Mouse (Mus musculus): ENCODE results near the gene Abcf2.
"Not testable (repeated sequence)": the region's sequence is repeated elsewhere in the genome, so short reads cannot be mapped to it uniquely, and the experiment has no call there.

Gene Abcf2

DNA sequence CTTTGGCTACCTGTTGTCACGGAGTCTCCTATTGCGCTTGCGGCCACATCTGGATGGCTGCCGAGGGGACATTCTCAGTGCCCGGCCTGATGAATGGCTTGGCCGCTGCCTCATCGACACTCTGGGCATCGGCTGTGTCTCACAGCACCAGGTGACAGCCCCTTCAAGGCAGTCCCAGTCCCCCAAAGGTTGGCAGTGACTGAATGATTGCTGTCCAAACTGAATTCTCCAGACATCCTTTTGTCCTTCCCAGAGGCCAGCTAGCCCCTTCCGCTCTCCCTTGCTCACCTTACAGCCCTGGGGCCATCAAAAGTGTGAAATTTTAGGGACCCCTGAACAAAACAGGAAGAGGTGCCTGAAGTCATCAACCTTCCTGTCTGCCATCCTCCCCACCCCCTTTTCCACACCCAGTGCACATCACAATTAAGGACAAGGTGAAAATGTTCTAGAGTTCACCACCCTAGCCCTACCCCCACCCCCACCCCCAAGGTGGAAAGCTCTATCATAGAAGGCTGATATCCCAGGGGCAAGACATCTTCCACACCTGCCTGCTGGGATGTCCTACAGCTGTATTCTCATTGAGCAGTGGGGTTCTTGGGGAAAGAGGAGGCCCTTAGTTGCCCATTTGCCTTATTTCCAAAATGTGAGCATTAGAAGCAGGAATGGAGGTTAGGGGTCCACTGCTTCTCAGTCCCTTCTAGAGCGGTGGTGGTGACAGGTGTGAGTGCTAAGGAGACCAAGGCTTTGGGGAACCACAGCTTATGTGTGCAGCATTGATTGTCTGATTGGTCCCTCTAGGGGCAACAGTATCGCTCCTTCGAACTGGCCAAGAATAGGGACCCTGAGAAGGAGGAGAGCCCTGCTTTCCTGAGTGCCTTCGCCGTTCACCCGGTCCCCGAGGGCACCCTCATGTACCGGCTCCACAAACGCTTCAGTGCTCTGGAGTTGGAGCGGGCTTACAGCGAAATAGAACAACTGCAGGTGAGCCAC, 12.5 kb upstream of the Abcf2 start:
- intact Hi-C loops (cut with DNase I) = loop anchor here (5.0 kb wide), 1 partner anchor 58 kb away; no protein-coding TSS in a partner anchor

- intact Hi-C loops (cut with DNase I) = no loop called here
Observed at GRCm38 (mm10) chr5:24587200-24587577, 9.9 kb upstream of the Abcf2 start.

DNA sequence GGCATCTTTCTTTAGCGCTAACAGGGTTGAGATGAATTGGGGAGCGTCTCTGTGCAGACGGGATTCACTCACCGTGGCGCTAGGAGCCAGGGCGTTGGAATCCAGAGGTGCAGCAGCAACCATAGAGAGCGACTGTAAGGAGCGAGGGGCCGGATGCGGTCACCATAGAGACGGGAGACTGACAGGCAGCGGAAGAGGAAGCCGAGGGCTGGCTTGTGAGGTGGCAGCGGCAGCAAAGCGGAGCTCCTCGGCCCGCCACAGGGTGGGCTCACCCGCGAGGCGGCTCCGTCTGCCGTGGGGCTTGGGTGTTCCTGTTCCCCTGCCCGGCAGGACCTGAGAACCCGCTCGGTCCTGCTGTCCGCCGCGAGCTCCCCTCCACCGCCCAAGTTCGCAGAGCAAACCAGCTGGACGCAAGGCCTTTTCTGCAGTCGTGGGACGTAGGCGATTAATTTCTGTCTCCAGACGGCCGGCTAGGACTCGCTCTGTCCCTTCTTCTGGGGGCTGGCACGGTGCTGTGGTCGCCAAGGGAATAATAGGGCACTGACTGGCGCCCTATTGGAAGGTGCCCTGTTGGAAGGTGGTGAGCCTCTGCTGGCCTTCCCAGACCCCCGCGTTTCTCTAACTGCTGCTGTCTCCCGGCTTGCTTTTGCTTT, 9.4 kb upstream of the Abcf2 start, which contains the start of gene Chpf2:
Gene Chpf2, plus strand, starts transcription at position 195 of the 653 bp plus-strand sequence.
- intact Hi-C loops (cut with DNase I) = no loop called here

GRCm38 (mm10) chr5:24586106-24586505, 8.8 kb upstream of the Abcf2 start:
- intact Hi-C loops (cut with DNase I) = no loop called here

DNA sequence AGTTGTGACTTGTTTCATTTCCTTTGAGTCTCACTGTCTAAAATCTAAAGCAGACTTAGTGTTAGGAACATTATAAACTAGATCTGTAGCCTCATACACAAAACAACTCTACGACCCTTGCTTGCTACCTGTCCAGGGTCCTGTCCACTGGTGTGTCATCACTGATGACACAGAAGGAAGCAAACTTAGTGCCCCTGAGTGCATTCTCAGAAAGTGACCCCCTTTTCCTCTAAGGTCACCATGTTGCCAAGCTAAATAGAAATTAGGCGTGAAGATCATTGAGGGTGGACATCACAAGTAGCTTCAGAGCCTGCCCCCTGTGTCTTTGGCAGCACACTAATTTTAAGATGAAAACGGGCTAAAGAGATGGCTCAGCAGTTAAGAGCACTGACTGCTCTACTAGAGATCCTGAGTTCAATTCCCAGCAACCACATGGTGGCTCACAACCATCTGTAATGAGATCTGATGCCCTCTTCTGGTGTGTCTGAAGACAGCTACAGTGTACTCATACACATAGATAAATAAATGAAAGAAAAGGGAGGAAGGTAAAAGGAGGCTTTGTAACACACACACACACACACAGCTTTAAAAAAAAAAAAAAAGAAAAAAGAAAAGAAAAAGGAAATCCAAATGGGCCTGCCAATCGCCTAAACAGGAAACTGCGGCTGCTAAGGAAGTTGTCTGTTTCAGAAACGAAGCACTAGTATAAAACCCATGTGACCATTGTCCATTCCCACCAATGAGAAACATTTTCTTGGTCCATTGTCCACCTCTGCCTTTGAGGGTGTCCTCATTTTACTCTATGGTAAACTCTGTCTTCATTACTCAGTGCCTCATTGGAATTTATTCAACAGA, 1.1 kb upstream of the Abcf2 start:
- intact Hi-C loops (cut with DNase I) = no loop called here

DNA sequence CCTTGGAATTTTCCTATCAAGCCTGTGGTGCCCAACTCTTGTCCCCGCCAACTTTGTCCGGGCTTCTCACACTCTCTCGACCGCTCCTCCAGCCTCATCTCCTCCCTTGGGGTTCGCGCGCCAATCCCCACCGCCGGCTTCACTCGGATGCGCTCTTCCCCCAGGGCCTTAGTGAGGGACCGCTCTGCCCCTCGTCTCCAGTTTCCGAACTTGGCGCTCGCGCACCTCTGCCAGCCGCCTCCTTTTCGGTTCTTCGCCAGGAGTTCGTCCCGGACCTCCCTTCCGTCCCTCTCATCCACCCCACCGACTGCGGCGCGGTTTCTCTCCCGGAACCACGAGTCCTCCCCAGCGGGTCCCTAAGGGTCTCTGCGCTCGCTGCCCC, 475 bp downstream of the Abcf2 start:
- intact Hi-C loops (cut with DNase I) = no loop called here

- intact Hi-C loops (cut with DNase I) = no loop called here
Observed at GRCm38 (mm10) chr5:24575948-24576347, 1.3 kb downstream of the Abcf2 start.

- intact Hi-C loops (cut with DNase I) = no loop called here
Observed at GRCm38 (mm10) chr5:24556709-24557108, 20.6 kb downstream of the Abcf2 start, which contains the start of gene 4931409K22Rik. Gene 4931409K22Rik (minus strand): TSS chr5:24556809.

GRCm38 (mm10) chr5:24555335-24555734, 21.9 kb downstream of the Abcf2 start:
- intact Hi-C loops (cut with DNase I) = not testable (repeated sequence)

- intact Hi-C loops (cut with DNase I) = no loop called here
Observed at GRCm38 (mm10) chr5:24553621-24554244, 23.5 kb downstream of the Abcf2 start.

- intact Hi-C loops (cut with DNase I) = no loop called here
Observed at GRCm38 (mm10) chr5:24551317-24551688, 26.0 kb downstream of the Abcf2 start.

GRCm38 (mm10) chr5:24550598-24551316, 26.5 kb downstream of the Abcf2 start:
- intact Hi-C loops (cut with DNase I) = no loop called here

GRCm38 (mm10) chr5:24542643-24543042, 34.6 kb downstream of the Abcf2 start:
- intact Hi-C loops (cut with DNase I) = no loop called here

- intact Hi-C loops (cut with DNase I) = no loop called here
Observed at GRCm38 (mm10) chr5:24541144-24541569, 36.1 kb downstream of the Abcf2 start.

- intact Hi-C loops (cut with DNase I) = no loop called here
Observed at GRCm38 (mm10) chr5:24540387-24541143, 36.7 kb downstream of the Abcf2 start, which contains the start of gene Asb10. Gene Asb10 (minus strand): TSS chr5:24540978.

- intact Hi-C loops (cut with DNase I) = no loop called here
Observed at GRCm38 (mm10) chr5:24539571-24540296, 37.5 kb downstream of the Abcf2 start.

DNA sequence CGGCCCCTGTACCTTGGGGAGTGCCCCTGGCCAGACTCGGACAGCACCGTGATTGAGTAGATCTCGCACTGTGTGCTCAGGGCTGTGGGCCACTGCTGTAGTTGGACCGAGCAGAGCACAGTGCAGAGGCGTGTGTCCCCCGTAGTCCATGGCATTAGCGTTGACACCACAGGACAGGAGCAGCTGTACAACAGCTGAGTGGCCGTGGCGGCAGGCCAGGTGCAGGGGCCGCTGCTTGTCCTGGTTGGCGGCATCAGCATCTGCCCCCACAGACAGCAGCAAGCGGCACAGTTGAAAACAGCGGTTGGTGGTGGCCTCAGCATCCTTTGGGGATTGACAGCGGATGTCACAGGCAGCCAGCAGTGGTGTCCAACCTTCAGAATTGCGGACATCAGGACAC, 39.6 kb downstream of the Abcf2 start:
- intact Hi-C loops (cut with DNase I) = no loop called here

DNA sequence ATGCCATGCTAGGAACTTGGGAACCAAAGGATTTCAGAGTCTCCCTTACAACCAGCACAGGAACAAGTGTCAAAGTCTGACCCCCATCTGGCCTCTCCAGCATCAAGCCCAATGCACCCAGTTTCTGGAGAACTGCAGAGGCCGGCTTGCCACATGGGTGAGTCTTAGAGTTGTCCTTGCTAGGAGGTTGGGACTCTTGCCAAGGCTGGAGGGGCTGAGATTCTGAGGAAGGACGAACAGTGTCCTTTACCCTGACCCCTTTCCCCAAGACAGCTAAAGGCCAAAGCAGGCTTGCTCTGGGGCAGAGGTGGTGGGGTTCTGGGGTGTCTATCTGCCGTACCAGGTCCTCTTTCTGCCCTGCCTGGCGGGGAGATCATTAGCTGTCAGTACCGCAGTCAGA, 40.8 kb downstream of the Abcf2 start:
- intact Hi-C loops (cut with DNase I) = no loop called here

- intact Hi-C loops (cut with DNase I) = no loop called here
Observed at GRCm38 (mm10) chr5:24535731-24536130, 41.5 kb downstream of the Abcf2 start.
